Mouse (Mus musculus) liver, postnatal 0 days (tissue): Measurements from ENCODE around the gene Slc27a5.

Experiments
- CTCF ChIP-seq: sonication (generic); IDR thresholded peaks from 2 replicates; pipeline ENCODE4 v1.5.1; 2016; ENCODE audit warnings: antibody characterized with exemption, low read depth
- EP300 ChIP-seq: IDR thresholded peaks from 2 replicates; pipeline ENCODE4 v1.6.1; 2016; ENCODE audit warnings: antibody characterized with exemption, low read depth, mild to moderate bottlenecking

DNA sequence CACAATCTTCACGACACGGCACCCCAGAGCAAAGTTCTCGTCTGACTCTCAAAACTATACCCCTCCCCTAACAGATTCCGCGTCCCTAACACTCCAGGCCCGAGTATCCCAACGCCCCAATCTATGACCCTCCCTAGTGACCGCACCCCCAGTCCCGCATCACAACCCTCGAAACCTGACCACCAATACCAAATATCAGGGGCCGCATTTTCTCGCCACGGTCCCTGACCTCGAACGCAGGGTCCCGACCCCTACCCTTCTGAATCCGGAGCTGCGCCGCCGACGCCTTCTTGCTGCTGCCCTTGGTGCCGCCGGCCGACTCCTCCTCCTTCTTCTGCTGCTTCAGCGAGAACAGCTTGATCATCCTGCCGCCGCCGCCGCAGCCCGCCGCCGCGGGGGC, 39.4 kb upstream of the Slc27a5 start:
- no peak for TF ChIP-seq CTCF
- TF ChIP-seq EP300 = no peak
